In genomic region chr6:34671355-34671754, GRCm38 (mm10) we compare ENCODE assay signal across 23 mouse cellular contexts.
DNase-seq lines count a peak whose midpoint lies in the region; ATAC-seq and TF ChIP-seq lines count a peak whose summit lies in the region.
"Had no signal": no experiment of that assay in that cellular context is flagged by ENCODE, and none has a peak within 500 bp of the region (broad histone marks: within the 10 kb centered on the region; RNA-seq: fewer than 3 reads in every experiment).

No protein-coding gene starts in this region.

- H3K4me1 ChIP-seq in embryonic facial prominence, embryonic 14.5 days (ENCODE audit: control insufficient read depth, insufficient read depth, low read length), result peaks cover 7% of the 10 kb centered on the region; the same call in 1 of the 2 replicates
- H3K4me1 ChIP-seq in embryonic facial prominence, embryonic 10.5 days, result peaks cover 12% of the 10 kb centered on the region; the same call in 1 of the 2 replicates
- H3K4me1 ChIP-seq in heart, adult 2 months (ENCODE audit: control insufficient read depth, insufficient read depth, low read length), result peaks cover 1% of the 10 kb centered on the region
- H3K4me1 ChIP-seq in CH12.LX (ENCODE audit: control insufficient read depth in 1 of 2, insufficient read depth in 2 of 2), result 0 out of 4 replicates have a peak, but pooled peaks cover 0 to 4% of the 10 kb centered on the region in 2 experiments
- H3K4me1 ChIP-seq: forebrain, embryonic 13.5 days; forebrain, embryonic 15.5 days had no signal

- dilution Hi-C loops in CH12.LX (cut with MboI; ENCODE audit: extremely low pct_ligation_motif_present, extremely low pct_unique_long_range_greater_than_20kb, low sequenced_read_pairs), result no loop called here

- intact Hi-C loops in heart, adult 2 months (cut with DNase I), result no loop called here

- no peak for ATAC-seq in embryonic facial prominence, embryonic 14.5 days (ENCODE audit: low read depth)
- ATAC-seq: CD4-positive, CD25-positive, alpha-beta regulatory T cell, adult 4 months; forebrain, embryonic 13.5 days; forebrain, embryonic 15.5 days; forebrain, postnatal 0 days had no signal

- no peak for TF ChIP-seq CTCF in heart, adult 2 months (IDR thresholded peaks at IDR 0.05)
- TF ChIP-seq CTCF in CH12.LX (conservative IDR thresholded peaks at IDR 0.05 in 1 of 2, IDR thresholded peaks at IDR 0.05 in 1 of 2; ENCODE audit: low read depth in 2 of 2, low read length in 2 of 2), result no peak

- peak; percentile 27 for DNase-seq in embryonic facial prominence, embryonic 14.5 days (ENCODE audit: low spot score)
- DNase-seq in embryonic facial prominence, embryonic 10.5 days (ENCODE audit: low spot score), result no peak
- peak; percentile 31 for DNase-seq in heart, adult 11 months
- DNase-seq in heart, adult 2 months, result no peak
- DNase-seq in CH12.LX (ENCODE audit: extremely low read depth), result no peak
- DNase-seq in Muller cell, postnatal 12 days (ENCODE audit: inconsistent ontology term), result peak; percentile 14
- no peak for DNase-seq in left cerebral cortex, adult 9 months (ENCODE audit: low spot score in 2 of 2)
- DNase-seq in kidney, postnatal 36 days, result no peak
- DNase-seq: adrenal gland, adult 8-10 months; adrenal gland, postnatal 14 days; adrenal gland, postnatal 36 days; B cell, adult 2 months; cerebellum, adult 11-12 months; cerebellum, adult 2 months; cerebellum, adult 9-10 months; cerebellum, postnatal 10 days; cerebellum, postnatal 25 days; forebrain, postnatal 0 days had no signal

- TF ChIP-seq RAD21 in CH12.LX (IDR thresholded peaks at IDR 0.05; ENCODE audit: low read depth, low read length), result no peak

- WGBS in embryonic facial prominence, embryonic 14.5 days, result 61% methylated on average over 1 of the region's 1 CpGs
- 72% methylated on average over 1 of the region's 1 CpGs for WGBS in embryonic facial prominence, embryonic 10.5 days
- 77% methylated on average over 1 of the region's 1 CpGs for WGBS in heart, adult 2 months

- no peak overlapping the region for H3K9ac ChIP-seq in embryonic facial prominence, embryonic 14.5 days (ENCODE audit: low read depth, low read length)
- H3K9ac ChIP-seq in heart, adult 2 months (ENCODE audit: low read depth, low read length), result no peak overlapping the region
- no peak overlapping the region for H3K9ac ChIP-seq in CH12.LX (ENCODE audit: insufficient read depth, low read depth)
- H3K9ac ChIP-seq: embryonic facial prominence, embryonic 13.5 days; forebrain, embryonic 13.5 days; forebrain, embryonic 15.5 days; forebrain, postnatal 0 days had no signal

- H3K27me3 ChIP-seq in embryonic facial prominence, embryonic 14.5 days (replicated peaks; ENCODE audit: control insufficient read depth, insufficient read depth, low read length), result no peaks in the 10 kb centered on the region
- H3K27me3 ChIP-seq in embryonic facial prominence, embryonic 10.5 days (replicated peaks; ENCODE audit: low read depth, poor library complexity, severe bottlenecking), result no peaks in the 10 kb centered on the region
- no peaks in the 10 kb centered on the region for H3K27me3 ChIP-seq in heart, adult 2 months (ENCODE audit: control insufficient read depth, insufficient read depth, low read length)
- no peaks in the 10 kb centered on the region for H3K27me3 ChIP-seq in CH12.LX (replicated peaks)
- H3K27me3 ChIP-seq: embryonic facial prominence, embryonic 13.5 days; forebrain, embryonic 13.5 days; forebrain, embryonic 15.5 days had no signal

- no peak overlapping the region for H3K4me3 ChIP-seq in embryonic facial prominence, embryonic 14.5 days (ENCODE audit: low read depth, low read length)
- H3K4me3 ChIP-seq in embryonic facial prominence, embryonic 10.5 days, result no peak overlapping the region
- H3K4me3 ChIP-seq in heart, adult 2 months, result no peak overlapping the region
- H3K4me3 ChIP-seq in CH12.LX (replicated peaks in 1 of 3; ENCODE audit: low read depth in 2 of 3, low read length in 2 of 3, poor library complexity in 1 of 3), result no peak overlapping the region
- H3K4me3 ChIP-seq: embryonic facial prominence, embryonic 13.5 days; forebrain, embryonic 13.5 days; forebrain, embryonic 15.5 days had no signal

- in situ Hi-C loops in CH12.LX (cut with MboI; ENCODE audit: low pct_ligation_motif_present, low pct_unique_long_range_greater_than_20kb, low sequenced_read_pairs), result no loop called here

- H3K79me2 ChIP-seq in heart, adult 2 months (replicated peaks; ENCODE audit: control insufficient read depth, insufficient read depth, low read length), result no peaks in the 10 kb centered on the region
- H3K79me2 ChIP-seq in CH12.LX (replicated peaks; ENCODE audit: control insufficient read depth, extremely low read depth, insufficient read depth, poor library complexity, severe bottlenecking), result no peaks in the 10 kb centered on the region

- H3K36me3 ChIP-seq in embryonic facial prominence, embryonic 14.5 days (ENCODE audit: control insufficient read depth, insufficient read depth, low read length), result no peaks in the 10 kb centered on the region
- no peaks in the 10 kb centered on the region for H3K36me3 ChIP-seq in embryonic facial prominence, embryonic 10.5 days (replicated peaks)
- H3K36me3 ChIP-seq in heart, adult 2 months (ENCODE audit: control insufficient read depth, insufficient read depth, low read length), result no peaks in the 10 kb centered on the region; the same call in 1 of the 2 replicates
- no peaks in the 10 kb centered on the region for H3K36me3 ChIP-seq in CH12.LX (replicated peaks in 1 of 2; ENCODE audit: control insufficient read depth in 1 of 2, insufficient read depth in 1 of 2, low read length in 1 of 2)
- H3K36me3 ChIP-seq: forebrain, embryonic 15.5 days; G1E had no signal

- TF ChIP-seq EP300 in heart, adult 2 months (IDR thresholded peaks at IDR 0.05; ENCODE audit: insufficient read depth, low read depth, low read length), result no peak
- no peak for TF ChIP-seq EP300 in CH12.LX (IDR thresholded peaks at IDR 0.05; ENCODE audit: low read length)

- H3K9me3 ChIP-seq in embryonic facial prominence, embryonic 14.5 days (ENCODE audit: control insufficient read depth, low read length), result no peaks in the 10 kb centered on the region
- no peaks in the 10 kb centered on the region for H3K9me3 ChIP-seq in embryonic facial prominence, embryonic 10.5 days
- H3K9me3 ChIP-seq in CH12.LX (replicated peaks; ENCODE audit: low read length), result no peaks in the 10 kb centered on the region
- H3K9me3 ChIP-seq: embryonic facial prominence, embryonic 13.5 days; forebrain, embryonic 13.5 days; forebrain, embryonic 15.5 days; G1E had no signal

- H3K27ac ChIP-seq in embryonic facial prominence, embryonic 14.5 days (replicated peaks; ENCODE audit: low read depth, low read length), result no peak overlapping the region
- H3K27ac ChIP-seq in embryonic facial prominence, embryonic 10.5 days (replicated peaks), result no peak overlapping the region
- H3K27ac ChIP-seq in heart, adult 2 months, result no peak overlapping the region
- H3K27ac ChIP-seq in CH12.LX (ENCODE audit: insufficient read depth, low read depth), result no peak overlapping the region
- H3K27ac ChIP-seq: forebrain, embryonic 13.5 days; forebrain, embryonic 15.5 days had no signal

- H3K4me2 ChIP-seq in embryonic facial prominence, embryonic 14.5 days (ENCODE audit: low read depth, low read length), result no peak overlapping the region
- no peak overlapping the region for H3K4me2 ChIP-seq in CH12.LX (ENCODE audit: insufficient read depth, low read depth, poor library complexity, severe bottlenecking)
- H3K4me2 ChIP-seq: embryonic facial prominence, embryonic 13.5 days; forebrain, embryonic 13.5 days; forebrain, embryonic 15.5 days had no signal

- no peak for TF ChIP-seq POLR2A in heart, adult 2 months (IDR thresholded peaks at IDR 0.05; ENCODE audit: insufficient read depth, low read depth, low read length)
- TF ChIP-seq POLR2A in CH12.LX (IDR thresholded peaks at IDR 0.05; ENCODE audit: low read depth, low read length), result no peak

TF ChIP-seq in CH12.LX, 34 proteins besides CTCF, POLR2A, EP300 and RAD21:
- 0 out of 2 replicates have a peak, but pooled peaks have one; percentile 50 for TF ChIP-seq MAFK (IDR thresholded peaks at IDR 0.05; ENCODE audit: insufficient replicate concordance, low read length)
- no peak for TF ChIP-seq UBTF (IDR thresholded peaks at IDR 0.05; ENCODE audit: low read depth, low read length)
- no peak for TF ChIP-seq TBP (conservative IDR thresholded peaks at IDR 0.05; ENCODE audit: low read depth, low read length)

Comparison
In these comparisons a context has a peak if more than half of its experiments do, and no peak if none do; other contexts are left out.
1. DNase-seq: peak in embryonic facial prominence, embryonic 14.5 days (single experiment), heart, adult 11 months (single experiment) and Muller cell, postnatal 12 days (single experiment); none in embryonic facial prominence, embryonic 10.5 days (single experiment), heart, adult 2 months (0 of 2), CH12.LX (single experiment), left cerebral cortex, adult 9 months (0 of 2) and kidney, postnatal 36 days (0 of 2).